Mouse (Mus musculus) spleen, embryonic (tissue): ENCODE measurements around the gene Olfr172.

ENCODE experiments used
- CTCF ChIA-PET: fragments of 350-600 bp; sonication (Branson Sonifier 250); formaldehyde crosslinking; loops from one replicate; lab custom pipeline; 2022; lab: Charles Lee

Gene Olfr172

DNA sequence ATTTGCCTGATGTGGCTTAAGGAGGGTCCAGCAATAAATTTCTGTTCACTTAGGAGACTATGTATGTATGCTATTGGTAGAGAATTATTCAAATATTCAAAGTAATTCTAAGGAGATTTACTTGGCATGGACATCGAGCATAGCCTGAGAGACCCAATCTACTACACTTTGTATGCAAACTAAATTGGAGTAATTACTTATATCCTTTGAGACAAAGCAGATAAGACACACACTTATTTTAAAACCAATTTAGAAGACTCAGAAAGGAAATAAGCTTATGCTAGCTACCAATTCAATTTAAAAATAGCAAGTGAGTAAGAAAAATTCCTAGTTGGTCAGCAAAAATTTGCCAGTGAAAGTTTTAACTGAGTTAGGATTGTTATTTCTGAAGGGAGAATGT, at the start of gene Olfr172:
Gene Olfr172 (minus strand): TSS at position 101 of the 400 bp plus-strand sequence.
- CTCF ChIA-PET = no interaction called here

DNA sequence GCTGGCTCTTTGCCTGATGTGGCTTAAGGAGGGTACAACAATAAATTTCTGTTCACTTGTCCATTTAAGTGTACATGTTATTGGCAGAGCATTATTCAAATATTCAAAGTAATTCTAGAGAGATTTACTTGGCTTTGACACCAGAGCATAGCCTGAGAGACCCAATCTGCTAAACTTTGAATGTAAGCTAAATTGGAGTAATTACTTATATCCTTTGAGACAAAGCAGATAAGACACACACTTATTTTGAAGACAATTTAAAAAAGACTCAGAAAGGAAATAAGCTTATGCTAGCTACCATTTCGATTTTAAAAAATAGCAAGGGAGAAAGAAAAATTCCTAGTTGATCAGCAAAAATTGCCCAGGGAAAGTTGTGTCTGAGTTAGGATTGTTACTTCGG, 37.2 kb upstream of the Olfr172 start, which contains the start of gene Olfr173:
Gene Olfr173 (minus strand): TSS at position 101 of the 400 bp plus-strand sequence.
- CTCF ChIA-PET = no interaction called here

DNA sequence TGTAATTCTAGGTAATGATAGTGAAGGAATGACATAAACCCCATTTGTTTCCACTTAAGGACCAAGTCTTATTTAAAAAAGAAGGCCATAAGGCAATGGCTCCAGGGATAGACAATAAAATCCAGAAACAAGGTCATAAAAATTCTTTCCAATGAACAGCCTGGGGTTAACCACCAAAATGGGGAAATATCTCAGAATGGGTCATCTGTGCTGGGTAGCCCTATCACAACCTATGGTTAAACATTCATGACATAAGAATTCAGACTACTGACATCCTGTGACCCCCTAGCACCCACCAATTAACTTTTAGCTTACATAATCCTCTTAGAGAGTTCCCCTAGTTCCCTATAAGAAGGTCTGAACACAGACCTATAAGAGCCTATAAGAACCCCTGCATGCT, 6.8 kb downstream of the Olfr172 start:
- CTCF ChIA-PET = interaction anchor here (0.6 kb wide), 1 partner anchor 68 kb away, joined by 3 read pairs; no protein-coding TSS in a partner anchor

DNA sequence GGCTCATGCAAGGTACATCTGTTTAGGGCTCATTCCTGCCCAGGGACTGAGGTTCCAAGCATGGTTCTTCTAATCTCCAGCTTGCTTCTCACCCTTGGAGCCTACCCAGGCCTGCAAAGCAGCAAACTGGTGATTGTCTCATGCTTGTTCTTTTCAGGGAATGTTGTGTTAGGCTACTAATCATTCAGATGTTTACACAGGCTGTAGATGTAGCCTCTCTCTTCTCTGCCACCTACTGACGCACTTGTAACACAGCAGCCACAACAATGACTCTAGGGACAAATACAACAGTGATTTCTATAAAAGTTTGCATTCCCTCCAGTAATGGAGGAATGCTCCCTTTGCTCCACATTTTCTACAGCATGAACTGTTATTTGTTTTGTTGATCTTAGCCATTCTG, 11.7 kb downstream of the Olfr172 start:
- CTCF ChIA-PET = no interaction called here

DNA sequence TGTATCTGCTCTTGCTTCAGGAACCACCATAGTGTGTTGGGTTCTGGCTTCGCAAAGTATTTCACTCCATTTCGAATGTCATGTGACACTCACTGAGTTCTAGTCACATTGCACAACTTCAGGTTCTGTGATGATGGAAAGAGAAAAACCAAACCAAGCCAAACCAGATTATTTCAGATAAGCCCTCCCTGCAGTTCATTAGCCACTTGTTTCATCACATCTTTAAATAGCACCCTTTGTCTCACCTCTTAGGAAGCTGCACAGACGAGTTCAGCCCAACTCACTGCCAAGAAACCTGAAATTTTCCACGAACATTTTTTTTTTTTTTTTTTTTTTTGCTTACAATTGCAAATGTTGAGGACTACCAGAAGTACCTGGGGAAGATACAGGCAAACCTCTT, 16.3 kb downstream of the Olfr172 start:
- CTCF ChIA-PET = no interaction called here

DNA sequence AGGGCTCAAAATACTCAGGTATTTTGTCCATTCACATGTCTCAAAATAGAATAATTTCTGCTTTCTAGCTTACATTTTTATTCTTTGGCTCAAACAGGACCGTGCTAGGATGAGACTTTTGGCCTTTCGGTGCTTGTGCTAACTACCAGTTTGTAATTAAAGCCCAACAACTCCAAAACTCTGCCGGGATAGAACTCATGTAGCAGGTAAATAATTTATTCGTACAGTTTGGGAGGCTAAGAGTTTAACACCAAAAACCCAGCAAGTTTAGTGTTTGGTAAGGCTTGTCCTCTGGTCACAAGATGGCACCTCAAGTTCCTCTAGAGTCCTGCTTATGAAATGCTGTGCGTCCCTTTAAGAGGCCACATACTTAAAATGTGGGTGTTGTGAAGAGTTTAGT, 22.2 kb downstream of the Olfr172 start:
- CTCF ChIA-PET = no interaction called here

DNA sequence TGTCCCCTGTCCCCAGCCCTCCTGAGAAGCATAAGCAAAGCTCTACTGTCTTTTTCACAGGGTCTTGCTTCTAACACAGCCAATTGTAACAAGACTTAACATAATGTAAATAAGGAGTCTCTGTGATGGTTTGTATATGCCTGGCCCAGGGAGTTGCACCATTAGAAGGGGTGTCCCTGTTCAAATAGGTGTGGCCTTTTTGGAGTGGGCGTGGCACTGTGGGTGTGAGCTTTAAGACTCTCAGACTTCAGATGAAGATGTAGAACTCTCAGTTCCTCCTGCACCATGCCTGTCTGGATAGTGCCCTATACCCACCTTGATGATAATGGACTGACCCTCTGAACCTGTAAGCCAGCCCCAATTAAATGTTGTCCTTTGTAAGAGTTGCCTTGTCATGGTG, 24.2 kb downstream of the Olfr172 start:
- CTCF ChIA-PET = no interaction called here

DNA sequence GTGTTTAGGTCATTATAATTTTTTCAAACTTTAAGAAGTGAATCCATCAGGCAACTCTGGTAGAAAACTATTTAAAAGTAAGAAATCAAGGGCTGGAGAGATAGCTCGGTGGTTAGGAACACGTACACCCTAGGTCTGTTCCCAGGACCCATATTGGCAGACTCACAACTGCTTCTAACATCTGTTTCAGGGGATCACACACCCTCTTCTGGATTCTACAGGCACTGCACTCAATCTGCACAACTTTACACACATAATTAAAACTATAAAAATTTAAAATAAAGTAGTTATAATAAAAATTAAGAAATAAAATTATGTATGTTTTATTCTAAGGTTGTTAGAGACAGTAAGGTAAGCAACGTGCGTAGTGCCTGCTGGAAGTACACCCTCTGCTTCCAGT, 24.8 kb downstream of the Olfr172 start:
- CTCF ChIA-PET = no interaction called here

DNA sequence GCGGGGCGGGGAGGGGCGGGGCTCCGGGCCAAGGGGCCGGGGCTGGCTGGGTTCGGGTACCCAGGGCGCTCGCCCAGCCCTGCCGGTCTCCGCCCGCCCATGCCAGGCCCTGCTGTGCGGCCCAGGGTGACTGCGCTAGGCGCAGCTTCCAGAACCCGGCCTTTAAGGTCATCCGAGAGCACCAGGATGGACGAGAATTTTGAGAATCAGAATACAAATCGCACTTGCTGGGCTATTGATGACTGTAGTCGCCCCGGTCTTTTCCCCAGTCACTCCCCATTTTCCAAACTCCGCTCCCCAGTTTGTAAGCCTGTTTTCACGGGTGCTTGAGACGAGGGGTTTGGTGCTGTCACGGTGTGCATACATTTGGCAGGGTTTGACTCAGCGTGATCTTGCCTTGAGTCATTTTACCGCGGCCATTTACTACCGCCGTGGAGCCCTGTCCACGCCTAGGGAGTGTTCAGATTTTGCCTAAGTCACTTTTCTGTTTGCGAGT, 34.8 kb downstream of the Olfr172 start:
- CTCF ChIA-PET = no interaction called here

DNA sequence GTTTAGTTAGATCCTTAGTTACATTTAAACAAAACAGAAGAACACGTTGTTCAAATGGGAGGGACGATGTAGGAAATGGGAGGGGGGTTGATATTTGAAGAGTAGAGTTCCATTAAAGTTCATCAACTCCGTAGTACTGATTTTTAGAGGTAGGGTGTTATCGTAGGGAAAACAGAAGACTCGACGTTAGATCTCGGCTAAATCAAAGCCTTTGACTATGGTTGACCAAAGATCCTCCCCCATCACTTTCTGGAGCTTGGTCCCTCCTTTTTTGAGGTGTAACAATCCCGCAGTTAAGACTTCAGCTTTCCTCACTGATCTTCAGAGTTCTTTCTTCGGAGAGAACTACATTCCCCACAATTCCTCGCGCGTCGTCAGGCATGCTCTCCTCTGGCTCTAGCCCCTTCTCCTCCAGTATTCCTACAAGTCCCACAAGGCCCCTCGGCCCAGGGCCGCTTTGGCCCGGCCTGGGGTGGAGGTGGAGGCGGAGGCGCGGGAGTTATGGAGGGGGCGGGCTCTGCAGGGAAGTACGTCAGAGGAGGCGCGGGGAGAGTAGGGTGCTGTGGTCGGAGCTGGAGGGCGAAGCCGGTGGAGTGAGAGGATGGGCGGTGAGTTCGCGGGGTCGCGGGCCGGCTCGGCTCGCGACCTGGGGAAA, 35.4 kb downstream of the Olfr172 start, which contains the start of gene Cldnd1:
Gene Cldnd1 (plus strand): TSS at position 434 of the 655 bp plus-strand sequence.
- CTCF ChIA-PET = no interaction called here

DNA sequence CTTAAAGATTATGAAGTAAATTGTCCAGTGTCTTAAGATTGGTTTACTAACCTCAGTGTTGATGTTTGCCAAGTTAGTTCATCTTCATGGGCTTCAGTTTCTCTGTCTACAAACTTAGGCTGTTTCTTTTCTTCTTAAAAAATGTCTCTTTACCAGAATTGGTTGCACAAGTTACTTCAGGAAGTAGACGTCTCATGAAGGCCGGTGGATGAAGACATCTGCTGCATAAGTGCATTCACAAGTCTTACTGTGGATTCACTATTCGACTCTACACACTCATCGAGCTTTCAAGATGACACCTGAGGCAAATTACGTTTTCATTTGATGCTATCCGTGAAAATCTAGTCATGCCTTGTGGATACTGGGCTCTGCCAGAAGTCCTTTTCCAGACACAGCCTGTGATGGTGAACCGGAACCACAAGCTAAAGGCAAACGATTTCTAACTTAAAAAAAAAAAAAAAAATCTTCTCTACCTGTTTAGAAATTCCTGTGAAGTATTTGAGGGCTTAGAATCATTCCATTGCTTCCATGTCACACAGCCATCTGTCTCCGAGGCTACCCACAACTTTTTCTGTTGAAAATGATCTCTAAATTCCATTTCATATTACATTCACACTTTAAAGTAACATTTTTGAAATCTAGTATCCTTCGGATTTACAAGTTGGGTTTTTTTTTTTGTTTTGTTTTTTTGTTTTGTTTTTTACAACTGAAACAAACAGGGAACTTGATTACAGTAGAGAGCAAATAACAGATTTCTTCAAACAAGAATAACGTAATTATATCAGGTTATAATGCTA, 36.1 kb downstream of the Olfr172 start:
- CTCF ChIA-PET = no interaction called here

DNA sequence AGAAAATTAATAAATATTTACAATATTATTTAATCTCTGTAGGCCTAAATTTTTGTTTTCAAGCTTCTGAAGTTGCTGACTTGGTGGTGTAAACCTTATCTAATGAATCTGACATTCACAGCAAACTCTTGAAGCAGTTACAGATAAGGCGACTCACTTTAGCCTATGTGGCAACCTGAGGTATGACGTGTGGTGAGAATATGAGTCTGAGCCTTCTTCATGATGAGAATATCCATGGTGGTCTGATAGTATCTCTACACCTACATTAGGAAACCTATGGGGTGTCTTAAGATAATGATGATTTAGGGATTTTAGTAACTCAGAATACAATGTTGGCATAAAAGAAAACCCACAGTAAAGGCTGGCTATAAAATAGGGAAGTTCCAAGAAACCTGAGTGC, 40.7 kb downstream of the Olfr172 start:
- CTCF ChIA-PET = no interaction called here

DNA sequence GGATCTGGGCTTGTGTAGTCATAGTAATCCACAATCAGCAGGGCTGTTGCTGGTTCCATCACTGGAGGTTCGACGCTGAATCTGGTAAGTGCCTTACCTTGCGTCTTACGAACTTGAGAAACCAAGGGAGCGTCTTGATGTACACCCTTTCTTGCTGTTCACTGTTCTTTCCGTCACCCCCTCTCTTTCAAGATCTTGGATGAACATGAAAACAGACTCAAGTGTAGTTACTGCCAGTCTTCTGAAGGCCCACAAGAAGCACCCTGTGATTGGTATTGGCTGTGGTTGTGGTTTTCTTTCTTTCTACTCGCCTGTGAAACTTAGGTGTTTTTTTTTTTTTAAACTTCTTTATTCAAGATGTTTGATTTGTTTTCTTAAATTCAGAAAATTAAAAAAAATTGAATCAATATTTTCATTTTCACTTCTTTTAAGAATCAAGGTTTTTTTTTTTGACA, 44.3 kb downstream of the Olfr172 start, which contains the start of gene Gpr15:
Gene Gpr15 (minus strand): TSS at position 405 of the 455 bp plus-strand sequence.
- CTCF ChIA-PET = no interaction called here

DNA sequence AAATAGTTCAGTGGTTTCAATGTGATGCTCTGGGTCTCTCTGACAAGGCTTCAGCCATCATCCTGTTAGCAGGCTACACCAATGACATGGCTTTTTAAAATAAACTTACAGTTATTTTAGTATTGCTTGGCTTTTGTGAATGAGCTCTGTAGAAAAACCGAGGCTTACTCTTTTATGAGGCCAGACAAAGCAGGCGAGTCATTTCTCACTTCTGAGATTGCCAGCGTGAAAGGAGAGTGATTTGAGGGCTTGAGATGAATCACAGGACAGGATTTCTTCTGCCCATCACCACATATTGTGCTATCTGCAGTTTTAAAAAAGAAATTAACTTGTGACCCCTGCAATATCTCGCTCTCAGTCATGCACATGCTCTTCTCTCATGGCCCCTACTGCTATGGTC, 48.0 kb downstream of the Olfr172 start:
- CTCF ChIA-PET = interaction anchor here (0.6 kb wide), 1 partner anchor 30 kb away, joined by 9 read pairs; no protein-coding TSS in a partner anchor

DNA sequence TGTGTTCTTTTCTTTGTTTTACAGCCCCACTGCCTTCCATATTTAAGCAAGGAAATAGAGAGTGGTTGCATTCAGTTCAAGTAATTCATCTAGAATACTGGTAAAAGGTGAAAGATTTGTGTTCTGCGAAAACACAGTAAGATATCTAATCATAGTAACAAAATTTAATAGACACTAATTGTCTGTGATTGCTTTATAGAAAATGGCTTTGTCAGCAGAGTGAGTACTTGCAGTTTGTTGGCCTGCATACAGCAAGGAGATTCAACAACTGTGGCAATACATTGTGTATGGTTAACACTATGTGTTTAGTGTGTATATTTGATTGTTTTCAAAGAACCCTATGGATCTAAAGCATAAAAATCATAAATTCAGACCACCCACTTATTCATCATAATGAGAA, 49.8 kb downstream of the Olfr172 start:
- CTCF ChIA-PET = no interaction called here

DNA sequence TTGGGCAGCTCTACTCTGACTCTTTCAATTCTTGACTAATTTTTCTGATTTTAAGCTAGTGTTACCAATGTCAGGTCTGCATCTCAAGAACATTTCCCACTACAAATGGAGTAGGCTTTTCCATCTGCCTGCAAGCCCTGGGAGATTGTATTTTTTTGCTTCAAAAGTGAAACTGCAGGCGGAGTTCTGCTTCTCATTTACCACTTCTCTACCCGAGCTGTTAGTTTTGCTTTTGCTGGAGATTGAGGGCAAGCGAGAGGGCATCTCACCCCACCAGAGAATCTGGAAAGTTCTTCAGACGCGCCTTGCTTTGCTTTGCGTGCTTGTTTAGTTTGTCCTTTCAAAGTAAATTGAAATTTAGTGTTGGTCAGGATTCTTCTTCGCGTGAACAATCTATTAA, 50.8 kb downstream of the Olfr172 start:
- CTCF ChIA-PET = no interaction called here
